Mouse (Mus musculus) cerebellum, adult (tissue): Measurements from ENCODE around the gene Nsl1.

Source experiments
- ATAC-seq: cut with Nextera tagmentation; 2 replicates; pipeline ENCODE4 v1.9.2; 2017; ENCODE audit warnings: mild to moderate bottlenecking, moderate library complexity, mixed read lengths; ENCODE audit not compliant: insufficient number of reproducible peaks, low FRiP score, low TSS enrichment

Nsl1 gene

GRCm38 (mm10) chr1:191125811-191126638 is 63.2 kb downstream of the Nsl1 start:
- ATAC-seq: peak; percentile 72

DNA sequence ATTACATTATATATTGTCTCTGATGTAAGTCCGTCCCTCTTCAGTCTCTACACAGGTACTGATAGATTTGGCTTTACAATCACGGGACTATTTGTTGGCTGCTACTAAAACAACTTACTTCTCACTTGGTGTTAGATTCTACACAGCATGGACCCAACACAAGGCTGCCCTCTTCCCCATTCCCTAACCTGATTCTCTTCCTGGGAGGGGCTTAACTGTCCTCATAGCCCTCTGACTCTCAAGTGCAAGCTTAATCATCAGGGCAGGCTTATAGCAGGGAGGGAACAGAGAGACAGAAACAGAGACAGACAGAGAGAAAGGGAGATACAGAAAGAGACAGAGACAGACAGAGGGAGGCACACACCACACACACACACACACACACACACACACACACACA is 68.9 kb downstream of the Nsl1 start:
- ATAC-seq: no peak

DNA sequence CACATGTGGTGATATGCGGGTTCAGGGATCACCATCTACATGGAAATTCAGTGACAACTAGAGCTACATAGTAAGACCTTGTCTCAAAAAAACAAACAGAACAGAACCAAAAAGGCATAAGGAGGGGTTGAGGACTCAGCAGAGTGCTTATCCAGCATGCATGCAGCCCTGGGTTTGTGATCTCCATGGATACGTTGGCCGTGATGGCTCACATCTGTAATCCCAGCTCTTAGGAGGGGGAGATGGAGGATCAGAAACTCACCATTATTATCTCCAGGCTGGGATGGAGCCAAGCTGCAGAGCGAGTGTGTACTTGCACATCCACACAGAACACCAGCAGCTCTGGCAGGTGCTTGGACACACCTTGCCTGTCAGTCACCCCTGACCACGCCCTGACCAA is 69.4 kb downstream of the Nsl1 start:
- no peak for ATAC-seq

GRCm38 (mm10) chr1:191132934-191133333 is 70.1 kb downstream of the Nsl1 start:
- ATAC-seq: no peak

GRCm38 (mm10) chr1:191135406-191135805 is 72.6 kb downstream of the Nsl1 start:
- no peak for ATAC-seq
